Mouse (Mus musculus): Measurements from ENCODE around the gene Npr2.
A peak's percentile ranks its signal among the peaks of the same experiment; 100 is the strongest.

Npr2 gene

DNA sequence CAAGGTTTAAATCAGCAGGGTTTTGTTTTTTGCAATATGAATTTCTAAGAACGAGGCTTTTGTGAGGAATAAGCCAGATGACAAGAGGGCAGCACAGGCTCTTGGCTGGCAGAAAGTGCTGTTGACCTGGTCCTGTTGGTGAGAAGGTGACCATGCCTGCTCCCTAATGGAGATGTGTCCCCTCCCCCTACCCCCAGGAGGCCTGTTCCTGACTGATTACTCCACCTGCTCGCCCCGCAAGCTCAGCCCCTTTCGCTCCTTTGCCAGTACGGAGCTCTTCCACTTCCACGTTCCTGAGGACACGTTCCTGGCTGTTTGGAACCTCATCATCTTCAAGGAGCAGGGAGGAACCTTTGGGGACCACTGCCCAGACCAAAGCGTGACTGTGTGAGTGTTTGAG is 42.0 kb downstream of the Npr2 start:
- no peak for DNase-seq

DNA sequence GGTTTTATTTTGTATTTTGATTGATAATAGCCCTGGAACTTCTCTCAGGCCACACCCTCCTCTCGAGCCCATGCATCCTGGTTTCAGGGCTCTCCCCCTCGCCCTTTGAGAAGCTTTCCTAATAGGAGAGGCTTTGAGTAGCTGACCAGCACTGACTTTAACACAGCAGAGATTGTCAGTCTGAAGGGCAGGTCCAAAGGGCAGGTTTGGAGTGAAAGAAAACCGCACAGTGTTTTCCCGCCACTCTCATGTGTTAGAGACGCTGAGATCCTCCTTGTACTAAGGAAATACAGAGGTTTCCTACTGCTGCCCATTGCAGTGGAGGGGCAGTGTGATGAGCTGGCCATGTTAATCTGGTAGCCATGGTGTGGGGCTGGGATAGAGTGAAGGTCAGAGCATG is 43.2 kb downstream of the Npr2 start:
- no peak for DNase-seq

DNA sequence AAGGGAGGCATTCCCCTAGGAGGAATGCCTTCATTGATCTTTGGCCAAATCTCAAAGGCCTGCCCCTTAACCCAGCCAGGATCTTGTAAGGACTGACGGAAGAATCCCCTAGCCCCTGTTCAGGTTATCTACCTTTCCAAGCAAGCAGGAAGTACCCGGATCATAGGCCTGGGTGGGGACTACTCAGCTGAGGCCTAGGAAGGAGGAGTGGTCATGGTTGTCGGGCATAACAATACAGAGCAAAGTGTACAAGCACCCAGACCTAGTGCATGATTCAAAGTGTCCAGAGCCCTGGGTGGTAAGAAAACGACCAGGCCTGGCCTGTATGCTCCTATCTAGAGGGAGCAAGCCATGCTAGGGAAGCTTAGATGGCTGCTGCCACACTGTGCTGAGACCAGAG is 43.9 kb downstream of the Npr2 start:
- no peak for DNase-seq

DNA sequence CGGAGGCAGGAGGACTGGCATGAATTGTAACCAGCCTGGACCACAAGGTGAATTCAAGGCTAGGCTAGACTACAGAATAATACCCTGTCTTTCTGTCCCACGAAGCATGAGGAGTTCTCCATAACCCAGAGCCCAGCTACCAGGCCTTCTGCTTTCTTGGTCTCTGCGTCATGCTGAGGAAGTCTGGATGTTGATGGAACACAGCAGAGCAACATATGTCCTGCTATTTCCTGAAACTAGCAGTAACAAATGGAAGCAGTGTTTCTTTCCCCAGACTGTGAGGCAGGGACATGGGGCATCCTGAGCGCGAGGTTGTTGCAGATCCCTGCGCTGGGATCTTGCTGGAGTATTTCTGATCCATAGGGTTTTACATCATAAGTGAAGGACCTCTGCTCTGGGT is 46.8 kb downstream of the Npr2 start:
- DNase-seq, result no peak

DNA sequence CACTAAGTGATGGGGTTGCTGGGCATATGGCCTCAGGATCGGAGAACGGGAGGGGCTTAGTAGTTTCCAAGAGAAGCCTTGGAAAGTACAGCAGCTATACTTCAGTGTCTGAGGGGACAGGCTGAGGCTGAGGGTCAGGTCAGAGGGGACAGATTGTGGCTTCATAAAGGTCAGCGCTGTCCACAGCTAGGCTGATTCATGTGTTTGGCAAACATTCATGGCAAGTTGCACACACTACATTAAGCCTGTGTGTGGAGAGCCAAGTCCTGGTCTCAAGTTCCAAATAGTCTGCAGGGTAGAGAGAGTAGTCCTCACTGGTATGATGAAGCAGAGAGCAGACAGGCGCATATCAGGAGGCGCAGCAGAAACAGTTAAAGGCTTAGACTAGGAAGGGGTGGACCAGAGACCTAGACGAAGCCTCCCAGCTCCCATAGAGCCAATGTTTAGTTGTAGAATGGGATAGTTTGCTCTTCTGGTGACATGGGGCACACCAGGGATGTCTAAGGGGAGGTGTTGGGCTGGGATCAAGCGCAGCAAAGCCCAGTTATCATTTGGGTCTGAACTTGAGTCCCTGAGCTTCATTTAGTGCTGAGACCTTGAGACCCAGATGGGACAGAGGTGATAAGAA is 47.8 kb downstream of the Npr2 start:
- no peak for DNase-seq

DNA sequence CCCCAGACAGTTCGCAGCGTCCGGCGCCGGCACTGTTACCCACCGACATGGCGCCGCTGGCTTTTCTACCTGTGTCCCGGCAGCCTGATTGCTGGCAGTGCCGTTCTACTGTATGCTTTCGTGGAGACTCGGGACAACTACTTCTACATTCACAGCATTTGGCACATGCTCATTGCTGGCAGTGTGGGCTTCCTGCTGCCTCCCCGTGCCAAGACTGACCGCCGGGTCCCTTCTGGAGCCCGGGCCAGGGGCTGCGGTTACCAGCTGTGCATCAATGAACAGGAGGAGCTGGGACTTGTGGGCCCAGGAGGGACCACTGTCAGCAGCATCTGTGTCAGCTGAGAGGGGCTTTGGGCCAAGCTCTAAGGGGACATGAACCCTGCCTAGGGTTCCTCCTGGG is 58.3 kb downstream of the Npr2 start:
- DNase-seq, result no peak

DNA sequence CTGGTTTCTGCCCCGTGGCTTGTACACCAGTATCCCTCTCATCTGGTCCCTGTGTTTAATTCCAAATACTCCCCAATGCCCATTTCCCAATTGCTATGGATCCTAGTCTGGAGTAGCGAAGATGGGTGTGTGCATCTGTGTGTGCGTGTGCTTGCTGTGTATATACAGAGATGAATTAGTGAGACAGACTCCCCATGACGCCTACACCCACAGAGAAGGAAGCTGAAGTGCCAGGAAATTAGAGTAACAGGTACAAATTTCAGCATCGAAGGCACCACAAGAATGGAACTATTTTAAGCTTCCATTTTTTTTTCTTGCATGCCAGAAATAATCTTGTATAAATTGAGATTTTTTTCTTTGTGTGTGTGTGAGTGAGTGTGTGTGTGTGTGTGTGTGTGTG is 59.3 kb downstream of the Npr2 start:
- DNase-seq, result no peak

DNA sequence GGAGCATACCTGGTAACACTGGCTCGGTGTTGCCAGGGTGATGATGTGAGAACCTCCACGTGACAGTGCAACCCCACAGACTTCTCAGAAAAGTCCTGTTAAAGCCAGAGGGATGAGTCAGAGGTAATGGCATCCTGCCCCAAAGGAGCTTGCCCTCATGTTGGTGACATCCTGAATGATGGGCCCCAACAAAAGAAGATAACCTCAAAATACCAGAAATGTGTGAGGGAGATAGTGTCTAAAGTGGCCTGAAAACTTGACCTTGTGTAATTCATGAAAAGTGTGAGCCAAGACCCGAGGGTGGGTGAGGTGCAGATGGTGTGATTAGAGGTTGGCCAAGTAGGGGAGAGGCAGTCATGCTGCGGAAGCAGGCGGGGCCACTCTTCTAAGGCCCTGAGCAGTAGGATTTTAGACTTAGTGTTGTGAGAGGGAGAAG is 62.1 kb downstream of the Npr2 start:
- DNase-seq, result peak; percentile 20

DNA sequence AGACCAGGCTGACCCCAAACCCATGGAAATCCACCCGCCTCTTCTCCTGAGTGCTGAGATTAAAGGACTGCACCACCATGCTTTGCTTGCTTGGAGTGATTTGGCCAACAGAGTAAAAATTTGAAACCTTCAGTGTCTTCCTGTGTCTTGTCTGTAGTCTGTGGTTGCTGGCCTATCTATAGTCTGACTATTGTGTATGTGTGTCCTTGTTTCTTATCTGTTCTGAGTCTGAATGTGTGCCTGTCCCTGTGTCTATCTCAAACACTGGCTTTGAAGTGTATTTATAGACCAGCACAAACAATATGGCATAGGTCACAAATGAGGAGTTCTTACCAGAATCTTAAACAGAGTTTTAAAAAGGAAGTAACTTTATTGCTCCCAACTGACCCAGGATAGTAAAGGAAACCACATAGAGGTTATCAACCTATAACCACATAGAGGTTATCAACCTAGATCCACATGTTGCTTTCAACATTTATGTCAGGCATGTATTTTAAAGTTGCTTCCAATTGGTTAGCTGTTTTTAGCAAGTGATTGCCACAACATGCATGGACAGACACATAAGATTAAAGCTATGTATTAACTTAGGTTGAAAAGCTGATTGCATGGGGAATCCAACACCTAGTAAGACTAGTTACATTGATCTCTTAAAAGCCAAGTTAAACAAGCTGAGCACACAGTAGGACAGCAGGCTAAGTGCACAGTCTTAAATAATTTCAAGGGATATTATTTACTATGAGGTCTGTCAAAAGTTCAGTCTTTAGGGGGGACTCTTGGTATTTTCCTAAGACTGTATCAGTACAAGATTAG is 62.9 kb downstream of the Npr2 start:
- DNase-seq, result no peak

DNA sequence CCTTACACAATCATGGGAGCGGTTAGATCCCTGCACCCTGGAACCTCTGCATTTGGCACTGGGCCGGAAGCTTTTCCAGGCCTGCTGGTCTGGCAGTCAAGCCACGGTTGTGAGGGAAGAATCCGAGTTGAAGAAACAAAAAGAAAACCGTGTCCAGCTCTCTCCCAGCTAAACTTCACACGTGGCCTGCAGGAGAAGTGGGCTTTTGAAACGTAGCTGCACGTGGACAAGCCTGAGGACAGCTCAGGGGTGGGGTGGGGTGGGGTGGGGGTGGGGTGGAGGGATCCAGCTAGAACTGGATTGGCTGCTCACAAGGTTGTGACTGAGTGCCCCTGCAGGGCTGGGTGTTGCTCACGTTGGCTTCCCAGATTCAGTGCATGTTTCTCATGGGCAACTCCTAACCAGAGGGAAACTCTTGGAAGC is 63.5 kb downstream of the Npr2 start:
- peak; percentile 36 for DNase-seq

DNA sequence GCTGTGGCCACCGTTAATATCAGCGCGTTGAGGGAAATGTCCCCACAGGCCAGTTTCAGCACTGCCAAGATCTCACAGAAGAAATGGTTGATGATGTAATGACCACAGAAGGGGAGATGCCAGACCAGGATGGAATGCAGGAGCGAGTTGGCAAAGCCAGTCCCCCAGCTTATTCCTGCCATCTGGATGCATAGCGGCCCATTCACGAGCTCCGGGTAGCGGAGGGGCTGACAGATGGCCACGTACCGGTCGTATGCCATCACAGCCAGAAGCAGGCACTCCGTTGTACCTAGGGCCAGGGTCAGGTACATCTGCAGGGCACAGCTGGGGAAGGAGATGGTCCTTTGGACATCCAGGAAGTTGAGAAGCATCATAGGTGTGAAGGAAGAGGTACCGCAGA is 64.8 kb downstream of the Npr2 start:
- no peak for DNase-seq

DNA sequence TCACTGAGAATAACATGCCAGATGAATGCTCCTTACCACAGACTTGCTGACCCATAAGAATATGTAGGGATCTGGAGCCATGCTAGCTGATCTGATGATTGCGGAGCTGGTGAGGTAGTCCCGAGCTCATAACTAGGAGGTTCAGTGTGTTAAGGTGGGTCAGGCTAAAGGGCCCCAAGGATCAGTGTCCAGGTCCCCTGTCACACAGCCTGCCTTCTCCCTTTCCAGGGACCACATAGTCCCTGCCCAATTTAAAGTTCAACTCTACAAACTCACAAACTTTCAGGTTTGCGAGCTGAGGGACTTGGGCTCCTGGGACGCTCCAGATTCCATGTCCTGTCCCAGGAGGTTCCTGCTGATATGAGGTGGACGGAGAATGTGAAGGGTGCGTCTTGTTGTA is 69.0 kb downstream of the Npr2 start, which contains the start of gene Olfr70:
TSS of gene Olfr70 (minus strand) at position 101 of the 400 bp plus-strand sequence.
- no peak for DNase-seq

Measured in liver (tissue).